Comparison of ENCODE assay signal across 10 mouse cellular contexts in the genomic region with DNA sequence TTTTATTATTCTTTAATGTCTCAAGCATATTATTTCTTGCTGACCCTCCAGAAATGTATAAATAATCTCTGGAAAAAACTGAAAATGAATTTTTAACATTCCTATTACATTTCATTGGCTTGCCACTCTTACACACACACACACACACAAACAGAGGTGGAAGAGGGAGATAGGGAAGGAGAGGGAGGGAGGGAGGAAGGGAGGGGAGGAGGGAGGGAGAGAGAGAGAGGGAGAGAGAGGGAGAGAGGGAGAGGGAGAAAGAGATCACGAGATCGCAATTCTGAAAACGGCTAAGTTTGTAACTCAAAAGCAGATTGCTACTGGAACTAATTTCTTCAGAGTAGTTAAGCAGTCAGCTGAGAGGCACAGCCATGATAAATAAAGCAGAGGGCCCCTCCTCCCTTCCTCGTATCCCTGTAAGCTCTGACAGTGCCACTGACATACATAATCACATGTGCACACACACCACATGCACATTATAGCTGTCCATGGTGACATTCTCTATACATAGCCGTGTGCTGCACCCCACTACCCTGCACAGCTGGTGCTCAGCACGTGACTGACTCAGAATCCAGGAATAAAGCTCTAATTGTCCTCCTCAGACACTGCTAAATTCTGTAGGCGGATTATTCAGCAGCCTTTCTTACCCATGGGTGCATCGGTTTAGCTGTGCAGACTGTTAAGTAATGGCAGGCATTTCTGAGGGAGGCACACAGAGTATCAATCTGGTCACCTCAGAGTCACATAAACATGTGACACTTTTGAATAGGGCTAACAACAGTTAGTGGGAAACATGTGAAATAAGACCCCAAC.
DNase-seq lines count a peak whose midpoint lies in the region; ATAC-seq and TF ChIP-seq lines count a peak whose summit lies in the region.
"Had no signal": no experiment of that assay in that cellular context is flagged by ENCODE, and none has a peak within 500 bp of the region (broad histone marks: within the 10 kb centered on the region; RNA-seq: fewer than 3 reads in every experiment).

No protein-coding gene starts in this region.

- H3K9ac ChIP-seq in forebrain, postnatal 0 days = no peak overlapping the region
- no peak overlapping the region for H3K9ac ChIP-seq in neural tube, embryonic 12.5 days

- H3K27me3 ChIP-seq in embryonic facial prominence, embryonic 10.5 days (replicated peaks; ENCODE audit: low read depth, poor library complexity, severe bottlenecking) = peaks cover 95% of the 10 kb centered on the region
- no peaks in the 10 kb centered on the region for H3K27me3 ChIP-seq in forebrain, postnatal 0 days (ENCODE audit: insufficient read depth, low read length)
- H3K27me3 ChIP-seq in neural tube, embryonic 12.5 days (replicated peaks) = peaks cover 6% of the 10 kb centered on the region; the same call in 1 of the 2 replicates

- peak overlapping the region; percentile 21; the same call in 1 of the 2 replicates for H3K4me2 ChIP-seq in forebrain, postnatal 0 days (ENCODE audit: low read depth)
- peak overlapping the region; percentile 31 for H3K4me2 ChIP-seq in neural tube, embryonic 12.5 days (replicated peaks)

- H3K9me3 ChIP-seq in embryonic facial prominence, embryonic 10.5 days = no peaks in the 10 kb centered on the region
- H3K9me3 ChIP-seq in forebrain, postnatal 0 days (ENCODE audit: low read length) = no peaks in the 10 kb centered on the region
- H3K9me3 ChIP-seq in neural tube, embryonic 12.5 days = no peaks in the 10 kb centered on the region

- no peak overlapping the region for H3K27ac ChIP-seq in embryonic facial prominence, embryonic 10.5 days (replicated peaks)
- peak overlapping the region; percentile 57 for H3K27ac ChIP-seq in forebrain, postnatal 0 days (ENCODE audit: low read depth, low read length)
- no peak overlapping the region for H3K27ac ChIP-seq in neural tube, embryonic 12.5 days
- H3K27ac ChIP-seq: kidney, postnatal 0 days had no signal

- peaks cover 14% of the 10 kb centered on the region; the same call in 1 of the 2 replicates for H3K4me1 ChIP-seq in embryonic facial prominence, embryonic 10.5 days
- H3K4me1 ChIP-seq in forebrain, postnatal 0 days (ENCODE audit: insufficient read depth) = no peaks in the 10 kb centered on the region
- no peaks in the 10 kb centered on the region for H3K4me1 ChIP-seq in neural tube, embryonic 12.5 days

- no peak overlapping the region; the same call in 1 of the 2 replicates for H3K4me3 ChIP-seq in embryonic facial prominence, embryonic 10.5 days
- H3K4me3 ChIP-seq in forebrain, postnatal 0 days (ENCODE audit: low read depth, low read length) = no peak overlapping the region
- no peak overlapping the region for H3K4me3 ChIP-seq in neural tube, embryonic 12.5 days

- ATAC-seq in forebrain, postnatal 0 days = peak; percentile 98
- ATAC-seq in neural tube, embryonic 12.5 days (ENCODE audit: low FRiP score, low read depth) = peak; percentile 97

- peak; percentile 16 for DNase-seq in embryonic facial prominence, embryonic 10.5 days (ENCODE audit: low spot score)
- peak; percentile 60 for DNase-seq in forebrain, postnatal 0 days
- peak; percentile 22 to 45 for DNase-seq in layer of hippocampus, postnatal 36 days
- no peak for DNase-seq in cerebellum, adult 18-20 months
- no peak for DNase-seq in adrenal gland, postnatal 25 days
- DNase-seq in cerebellum, adult 9-10 months = no peak
- no peak for DNase-seq in urinary bladder, postnatal 4 days (ENCODE audit: low spot score in 2 of 2)
- DNase-seq: gastrocnemius, postnatal 14 days had no signal

- no peak for TF ChIP-seq CTCF in forebrain, postnatal 0 days (IDR thresholded peaks at IDR 0.05; ENCODE audit: low read depth)

- 36% methylated on average over 8 of the region's 8 CpGs for WGBS in embryonic facial prominence, embryonic 10.5 days
- 32% methylated on average over 8 of the region's 8 CpGs for WGBS in forebrain, postnatal 0 days
- WGBS in neural tube, embryonic 12.5 days = 28% methylated on average over 8 of the region's 8 CpGs

- H3K36me3 ChIP-seq in embryonic facial prominence, embryonic 10.5 days (replicated peaks) = peaks cover 17% of the 10 kb centered on the region
- no peaks in the 10 kb centered on the region for H3K36me3 ChIP-seq in forebrain, postnatal 0 days (ENCODE audit: insufficient read depth)
- H3K36me3 ChIP-seq in neural tube, embryonic 12.5 days = no peaks in the 10 kb centered on the region

Comparison
In these comparisons a context has a peak if more than half of its experiments do, and no peak if none do; other contexts are left out.
1. DNase-seq: peak in embryonic facial prominence, embryonic 10.5 days (single experiment), forebrain, postnatal 0 days (single experiment) and layer of hippocampus, postnatal 36 days (2 of 2); none in cerebellum, adult 18-20 months (0 of 2), adrenal gland, postnatal 25 days (single experiment), cerebellum, adult 9-10 months (single experiment) and urinary bladder, postnatal 4 days (0 of 2).